Mouse (Mus musculus) stomach, postnatal 0 days (tissue): ENCODE data around the gene Mtif3. TPM values are rescaled to one million over a fixed set of nuclear protein-coding genes. Genes with fewer than 3 reads are reported as not detected.
A peak's percentile ranks its signal among the peaks of the same experiment; 100 is the strongest.

Source experiments
- ATAC-seq: fragments of 200-750 bp; cut with Nextera tagmentation; 2 replicates; pipeline ENCODE4 v1.8.0; 2017; ENCODE audit not compliant: low FRiP score, low TSS enrichment
- DNase-seq: peaks from one replicate; pipeline ENCODE4 v3.0.0-alpha.2; 2016; ENCODE audit warnings: low spot score
- H3K27ac ChIP-seq: fragments of 300-500 bp; sonication (generic); replicated peaks from 2 replicates; pipeline ENCODE4 v1.5.1; 2014; ENCODE audit warnings: mild to moderate bottlenecking, control low read depth
- H3K27me3 ChIP-seq: fragments of 300-500 bp; sonication (generic); 2 replicates; pipeline ENCODE4 v1.6.1; 2014; ENCODE audit warnings: low read length; ENCODE audit not compliant: control insufficient read depth, insufficient read depth
- H3K36me3 ChIP-seq: fragments of 300-500 bp; sonication (generic); 2 replicates; pipeline ENCODE4 v1.6.1; 2014; ENCODE audit warnings: low read length, mixed read lengths; ENCODE audit not compliant: control insufficient read depth, insufficient read depth
- H3K4me1 ChIP-seq: fragments of 300-500 bp; sonication (generic); replicated peaks from 2 replicates; pipeline ENCODE4 v1.6.1; 2014; ENCODE audit warnings: antibody characterized with exemption; ENCODE audit not compliant: control insufficient read depth, insufficient read depth
- H3K4me2 ChIP-seq: fragments of 300-500 bp; sonication (generic); replicated peaks from 2 replicates; pipeline ENCODE4 v1.6.1; 2014; ENCODE audit warnings: low read depth, mild to moderate bottlenecking, control low read depth, moderate library complexity
- H3K4me3 ChIP-seq: fragments of 300-500 bp; sonication (generic); 2 replicates; pipeline ENCODE4 v1.5.1; 2014; ENCODE audit warnings: low read depth, low read length, control low read depth
- H3K9ac ChIP-seq: fragments of 300-500 bp; sonication (generic); 2 replicates; pipeline ENCODE4 v1.6.1; 2014; ENCODE audit warnings: mild to moderate bottlenecking, low read length, control low read depth, mixed read lengths
- H3K9me3 ChIP-seq: fragments of 300-500 bp; sonication (generic); 2 replicates; pipeline ENCODE4 v1.6.1; 2016; ENCODE audit warnings: low read length; ENCODE audit not compliant: control insufficient read depth
- CTCF ChIP-seq: IDR thresholded peaks from 2 replicates; pipeline ENCODE4 v1.5.1; 2016; ENCODE audit warnings: antibody characterized with exemption, low read depth, mild to moderate bottlenecking, moderate library complexity
- EP300 ChIP-seq: optimal IDR thresholded peaks from 2 replicates; pipeline ENCODE3; 2016; ENCODE audit warnings: antibody characterized with exemption
- WGBS: fragments of 180-500 bp; shearing (Covaris S2); extraction: QIAGEN DNeasy Blood & Tissue Kit; methylation state at CpG from one replicate; pipeline ENCODE4 v1.1.7; 2014; 5-methylcytosine and 5-hydroxymethylcytosine counted together
- polyA plus RNA-seq: library from polyadenylated mRNA; unstranded; fragments of >200 nt; fragmentation: Nextera tagmentation; extraction: Ambion mirVana; gene quantifications from 2 replicates; pipeline ENCODE4 v1.2.1, GENCODE M21; 2015

The Mtif3 gene
- polyA plus RNA-seq, 1 experiment from 2014 or later: 25.0 TPM

GRCm38 (mm10) chr5:146940219-146940618, 23.4 kb downstream of the Mtif3 start:
- Histone ChIP-seq H3K4me1 (no peaks in the 10 kb centered on the region), H3K4me2 (no peak overlapping the region), H3K27ac (no peak overlapping the region), H3K36me3 (no peaks in the 10 kb centered on the region), H3K9ac (no peak overlapping the region), H3K4me3 (no peak overlapping the region), H3K27me3 (no peaks in the 10 kb centered on the region), H3K9me3 (no peaks in the 10 kb centered on the region)
- DNase-seq: no peak
- no peak for ATAC-seq
- TF ChIP-seq EP300 (no peak), CTCF (peak; percentile 89)
- 24% methylated on average over 7 of the region's 7 CpGs for WGBS

- H3K36me3 ChIP-seq: no peaks in the 10 kb centered on the region
- no peak overlapping the region for H3K4me2 ChIP-seq
- no peak overlapping the region for H3K9ac ChIP-seq
- no peak for TF ChIP-seq EP300
- TF ChIP-seq CTCF: peak; percentile 66
- DNase-seq (no peak), ATAC-seq (no peak)
- no peaks in the 10 kb centered on the region for H3K27me3 ChIP-seq
- WGBS: 84% methylated on average over 16 of the region's 16 CpGs
- no peak overlapping the region for H3K27ac ChIP-seq
- no peaks in the 10 kb centered on the region for H3K4me1 ChIP-seq
- no peaks in the 10 kb centered on the region for H3K9me3 ChIP-seq
- H3K4me3 ChIP-seq: no peak overlapping the region
Observed at GRCm38 (mm10) chr5:146939109-146939796, 24.3 kb downstream of the Mtif3 start.

GRCm38 (mm10) chr5:146937541-146938503, 25.8 kb downstream of the Mtif3 start:
- H3K9me3 ChIP-seq: no peaks in the 10 kb centered on the region
- WGBS: 68% methylated on average over 32 of the region's 32 CpGs

GRCm38 (mm10) chr5:146933466-146933865, 30.1 kb downstream of the Mtif3 start:
- H3K36me3 ChIP-seq: no peaks in the 10 kb centered on the region
- 81% methylated on average over 12 of the region's 12 CpGs for WGBS
- TF ChIP-seq CTCF (no peak), EP300 (no peak)
- H3K4me2 ChIP-seq: no peak overlapping the region
- no peak overlapping the region for H3K4me3 ChIP-seq
- no peak overlapping the region for H3K9ac ChIP-seq
- H3K4me1 ChIP-seq: no peaks in the 10 kb centered on the region
- H3K9me3 ChIP-seq: no peaks in the 10 kb centered on the region
- DNase-seq (no peak), ATAC-seq (no peak)
- no peak overlapping the region for H3K27ac ChIP-seq
- H3K27me3 ChIP-seq: no peaks in the 10 kb centered on the region

More at GRCm38 (mm10) chr5:146937541-146938503, 25.8 kb downstream of the Mtif3 start:
- no peaks in the 10 kb centered on the region for H3K36me3 ChIP-seq
- no peak overlapping the region for H3K9ac ChIP-seq
- no peaks in the 10 kb centered on the region for H3K27me3 ChIP-seq
- H3K27ac ChIP-seq: no peak overlapping the region
- H3K4me3 ChIP-seq: no peak overlapping the region
- DNase-seq: peak; percentile 47
- peak; percentile 66 for ATAC-seq
- no peak for TF ChIP-seq EP300
- no peak overlapping the region; the same call in 1 of the 2 replicates for H3K4me2 ChIP-seq
- H3K4me1 ChIP-seq: no peaks in the 10 kb centered on the region

- Histone ChIP-seq H3K36me3 (no peaks in the 10 kb centered on the region), H3K27ac (no peak overlapping the region), H3K9ac (no peak overlapping the region), H3K4me3 (no peak overlapping the region), H3K27me3 (no peaks in the 10 kb centered on the region), H3K9me3 (no peaks in the 10 kb centered on the region), H3K4me2 (no peak overlapping the region), H3K4me1 (no peaks in the 10 kb centered on the region)
- ATAC-seq: 0 out of 2 replicates have a peak, but pooled peaks have one; percentile 24
- 67% methylated on average over 16 of the region's 16 CpGs for WGBS
- no peak for TF ChIP-seq EP300
- TF ChIP-seq CTCF: no peak
- DNase-seq: no peak
Observed at GRCm38 (mm10) chr5:146931904-146932553, 31.6 kb downstream of the Mtif3 start.
